Mouse (Mus musculus) brain, embryonic 14.5 days (tissue): ENCODE results near the gene Bace2.

ENCODE experiments used
- CTCF ChIP-seq: fragments of 200-500 bp; IDR thresholded peaks from 2 replicates; pipeline ENCODE4 v1.5.1; 2012; ENCODE audit warnings: inconsistent platforms, mild to moderate bottlenecking, moderate library complexity, borderline replicate concordance; ENCODE audit not compliant: insufficient read depth, insufficient read length; ENCODE audit errors: extremely low read depth
- POLR2A ChIP-seq: fragments of 200-500 bp; IDR thresholded peaks from 2 replicates; pipeline ENCODE4 v1.6.1; 2012; ENCODE audit warnings: mild to moderate bottlenecking, inconsistent platforms, borderline replicate concordance; ENCODE audit not compliant: poor library complexity, insufficient read depth, insufficient read length, severe bottlenecking; ENCODE audit errors: extremely low read depth

- no peak for TF ChIP-seq POLR2A
- no peak for TF ChIP-seq CTCF
Measured at GRCm38 (mm10) chr16:97310570-97310846, 46.0 kb upstream of the Bace2 start.
